Mouse (Mus musculus): ENCODE data around the gene Mlxipl. TPM values are rescaled to one million over a fixed set of nuclear protein-coding genes. Genes with fewer than 3 reads are reported as not detected.

Mlxipl gene
- total RNA-seq, 2 experiments from 2014 or later, result 3.6 to 5.2 TPM

DNA sequence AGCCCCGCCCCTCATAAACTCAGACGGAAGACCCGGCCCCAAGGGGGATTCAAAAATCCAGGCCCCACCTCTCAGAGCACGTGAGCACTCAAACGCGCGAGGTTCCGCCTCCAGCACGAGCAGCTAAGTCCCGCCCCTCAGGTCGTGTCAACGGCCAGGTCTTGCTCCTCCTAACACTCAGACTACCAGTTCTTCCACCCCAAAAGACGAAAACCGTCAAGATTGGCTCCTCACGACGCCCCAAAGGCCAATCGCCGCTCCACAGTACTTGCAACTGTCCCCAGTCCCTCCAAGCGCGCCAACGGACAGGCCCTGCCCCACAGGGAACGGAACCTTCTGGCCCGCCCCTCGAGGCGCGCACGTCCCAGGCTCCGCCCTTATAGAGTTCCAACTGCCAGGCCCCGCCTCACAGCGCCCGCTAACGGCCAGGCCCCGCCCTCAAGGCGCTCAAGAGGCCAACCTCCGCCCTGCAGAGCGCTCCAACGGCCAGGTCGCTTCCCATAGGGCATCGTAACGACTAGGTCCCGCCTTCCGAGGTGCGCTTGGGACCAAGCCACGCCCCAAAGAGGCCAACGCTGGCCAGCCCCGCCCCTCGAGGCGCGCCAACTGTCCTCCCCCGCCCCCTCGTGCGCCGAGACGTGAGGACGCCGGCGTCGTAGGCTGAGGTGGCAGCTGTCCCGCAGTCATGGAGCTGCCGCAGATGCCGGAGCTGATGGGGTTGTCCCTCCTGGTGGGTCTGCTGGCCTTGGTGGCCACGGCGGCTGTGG, 59.5 kb downstream of the Mlxipl start, which contains the start of gene Tbl2:
Gene Tbl2 (plus strand): TSS at position 605 of the 767 bp plus-strand sequence.
- DNase-seq, result peak; percentile 97 to 98

DNA sequence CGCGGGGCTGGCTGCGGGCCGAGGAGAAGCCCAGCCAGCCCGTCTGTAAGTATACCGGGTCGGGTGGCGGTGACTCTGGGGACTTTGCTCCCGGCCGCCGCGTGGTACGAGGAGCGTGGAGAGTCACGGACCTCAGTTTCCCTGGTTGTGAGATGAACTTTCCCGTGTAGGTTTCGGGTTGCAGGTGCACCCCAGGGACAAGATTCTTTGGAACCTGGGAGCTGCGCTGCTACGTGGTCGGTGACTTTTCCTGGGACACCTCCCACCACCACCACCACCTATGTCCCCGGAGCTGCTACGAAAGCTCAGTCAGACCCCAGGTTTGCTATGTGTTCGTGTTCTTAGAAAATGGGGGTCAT, 60.1 kb downstream of the Mlxipl start:
- no peak for DNase-seq

DNA sequence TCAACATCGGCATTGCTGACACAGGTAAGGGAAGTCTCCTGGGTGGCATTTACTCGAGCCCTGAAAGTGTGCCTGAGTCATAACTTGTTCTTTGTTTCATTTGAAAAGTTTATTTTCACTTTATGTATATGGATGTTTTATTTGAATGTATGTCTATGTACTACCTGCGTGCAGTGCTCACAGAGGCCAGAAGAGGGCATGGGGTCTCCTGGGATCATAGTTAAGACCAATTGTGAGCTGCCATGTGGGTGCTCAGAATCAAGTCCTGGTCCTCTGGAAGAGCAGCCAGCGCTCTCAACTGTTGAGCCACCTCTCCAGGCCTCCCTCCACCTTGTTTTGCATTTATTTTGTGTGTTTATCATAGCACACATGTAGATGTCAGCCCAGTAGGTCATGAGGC, 66.8 kb downstream of the Mlxipl start:
- DNase-seq, result no peak

DNA sequence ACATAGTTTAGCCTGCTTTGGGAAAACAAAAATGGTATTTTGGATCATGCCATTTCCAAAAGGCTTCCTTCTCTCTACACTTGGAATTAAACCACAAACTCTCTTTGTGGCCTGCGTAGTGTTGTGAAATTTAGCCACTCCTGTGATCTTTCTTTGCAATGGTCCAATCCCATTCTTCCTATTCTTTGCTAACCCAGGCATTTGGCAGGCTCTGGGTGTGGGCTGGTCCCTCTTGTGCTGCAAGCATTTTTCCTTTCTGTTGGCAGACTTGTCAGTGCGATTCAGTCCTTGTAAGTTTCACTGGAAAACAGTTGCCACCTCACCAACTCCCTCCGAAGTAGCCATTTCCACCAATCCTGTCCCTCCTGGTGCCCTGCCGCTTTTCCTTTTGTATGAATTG, 71.5 kb downstream of the Mlxipl start:
- peak in 1 of 2 experiments; percentile 24 for DNase-seq

DNA sequence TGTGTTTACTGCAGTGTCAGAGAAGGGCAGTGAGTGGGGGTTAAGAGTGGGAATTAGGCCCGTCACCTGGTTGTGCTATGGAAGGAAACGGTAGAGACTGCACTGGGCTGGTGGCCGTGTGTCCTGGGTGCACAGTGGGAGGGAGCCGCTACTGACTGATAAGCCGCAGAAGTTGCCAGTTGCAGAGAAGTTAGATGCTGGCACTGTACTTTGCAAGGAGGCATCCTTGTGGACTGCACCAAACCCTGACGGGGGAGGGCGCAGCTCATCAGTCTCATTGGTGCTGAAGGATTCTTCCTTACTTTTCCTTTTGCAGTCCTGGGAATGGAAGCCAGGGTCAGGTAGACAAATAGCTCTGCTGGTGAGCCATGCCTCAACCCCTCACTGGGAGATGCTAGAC, 72.0 kb downstream of the Mlxipl start:
- no peak for DNase-seq

DNA sequence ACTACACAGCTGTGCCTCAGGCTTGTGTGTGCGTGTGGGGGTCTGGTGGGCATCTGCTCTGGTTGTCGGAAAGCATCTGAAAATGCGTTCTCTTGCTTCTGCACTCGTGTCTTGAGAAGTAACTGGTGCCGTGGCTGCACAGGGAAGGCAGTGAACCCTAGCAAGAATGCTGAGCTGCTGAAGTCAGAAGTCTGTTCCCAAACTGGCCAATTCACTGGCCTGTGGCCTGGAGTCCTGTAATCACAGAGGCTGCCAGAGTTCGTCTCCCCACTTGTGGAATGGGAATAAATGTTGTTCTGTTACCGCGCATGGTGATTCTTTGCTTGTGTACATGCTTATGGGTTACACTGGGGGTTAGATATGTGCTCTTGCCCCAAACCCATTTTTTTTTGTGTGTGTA, 72.7 kb downstream of the Mlxipl start:
- DNase-seq, result no peak

DNA sequence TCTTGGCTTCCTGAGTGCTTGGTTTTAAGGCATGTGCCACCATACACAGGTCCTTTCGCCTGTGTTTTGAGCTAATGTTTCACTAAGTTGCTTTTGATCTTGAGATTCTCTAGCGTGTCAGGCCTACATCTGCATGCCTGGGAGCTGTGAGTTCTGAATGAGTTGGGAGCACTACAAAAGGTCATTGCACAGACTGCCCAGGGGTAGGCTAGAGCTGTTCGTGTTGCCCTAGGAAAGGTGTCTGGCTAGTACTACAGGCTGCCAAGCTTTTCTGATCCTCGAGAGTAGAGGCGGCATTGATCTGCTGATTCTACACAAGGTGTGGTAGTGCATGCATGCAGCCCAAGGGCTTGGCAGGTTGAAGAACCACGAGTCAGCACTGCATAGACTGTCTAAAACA, 73.1 kb downstream of the Mlxipl start:
- DNase-seq, result no peak

DNA sequence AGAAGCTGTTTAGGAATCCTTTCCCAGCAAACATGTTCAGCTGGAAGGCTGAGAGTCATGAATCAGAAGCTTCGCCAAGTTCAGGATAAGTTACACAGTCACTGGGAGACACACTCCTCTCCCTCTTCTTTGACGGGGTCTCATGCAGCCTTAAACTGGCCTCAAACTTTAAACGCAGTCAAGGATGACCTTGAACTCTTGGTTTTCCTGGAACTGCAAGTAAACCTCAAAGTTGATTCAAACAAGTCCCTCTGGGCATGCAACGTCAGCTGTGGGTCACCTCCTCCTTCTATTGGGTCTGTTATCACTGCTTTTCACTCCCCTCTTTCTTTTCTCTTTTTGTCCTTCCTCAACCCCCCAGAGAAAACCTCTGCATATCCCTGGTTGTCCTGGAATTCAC, 77.2 kb downstream of the Mlxipl start:
- no peak for DNase-seq

DNA sequence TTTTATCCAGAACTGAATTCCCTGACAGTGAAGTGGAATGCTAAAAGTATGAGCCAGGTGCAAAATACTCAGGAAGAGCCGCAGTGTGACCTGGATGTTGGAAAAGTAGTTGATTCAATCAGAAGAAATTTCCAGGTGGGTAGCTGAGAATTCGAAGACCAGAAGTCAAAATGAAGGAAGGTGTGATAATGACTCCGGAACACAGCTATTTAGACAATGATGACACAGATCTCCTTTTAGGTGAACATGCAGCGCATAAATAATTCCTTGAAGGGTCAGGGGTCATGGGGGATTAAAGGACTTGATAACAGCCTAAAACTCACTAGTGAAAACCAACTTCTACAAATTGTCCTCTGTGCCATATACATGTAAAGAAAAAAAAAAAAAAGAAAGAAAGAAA, 77.8 kb downstream of the Mlxipl start:
- DNase-seq, result no peak

DNA sequence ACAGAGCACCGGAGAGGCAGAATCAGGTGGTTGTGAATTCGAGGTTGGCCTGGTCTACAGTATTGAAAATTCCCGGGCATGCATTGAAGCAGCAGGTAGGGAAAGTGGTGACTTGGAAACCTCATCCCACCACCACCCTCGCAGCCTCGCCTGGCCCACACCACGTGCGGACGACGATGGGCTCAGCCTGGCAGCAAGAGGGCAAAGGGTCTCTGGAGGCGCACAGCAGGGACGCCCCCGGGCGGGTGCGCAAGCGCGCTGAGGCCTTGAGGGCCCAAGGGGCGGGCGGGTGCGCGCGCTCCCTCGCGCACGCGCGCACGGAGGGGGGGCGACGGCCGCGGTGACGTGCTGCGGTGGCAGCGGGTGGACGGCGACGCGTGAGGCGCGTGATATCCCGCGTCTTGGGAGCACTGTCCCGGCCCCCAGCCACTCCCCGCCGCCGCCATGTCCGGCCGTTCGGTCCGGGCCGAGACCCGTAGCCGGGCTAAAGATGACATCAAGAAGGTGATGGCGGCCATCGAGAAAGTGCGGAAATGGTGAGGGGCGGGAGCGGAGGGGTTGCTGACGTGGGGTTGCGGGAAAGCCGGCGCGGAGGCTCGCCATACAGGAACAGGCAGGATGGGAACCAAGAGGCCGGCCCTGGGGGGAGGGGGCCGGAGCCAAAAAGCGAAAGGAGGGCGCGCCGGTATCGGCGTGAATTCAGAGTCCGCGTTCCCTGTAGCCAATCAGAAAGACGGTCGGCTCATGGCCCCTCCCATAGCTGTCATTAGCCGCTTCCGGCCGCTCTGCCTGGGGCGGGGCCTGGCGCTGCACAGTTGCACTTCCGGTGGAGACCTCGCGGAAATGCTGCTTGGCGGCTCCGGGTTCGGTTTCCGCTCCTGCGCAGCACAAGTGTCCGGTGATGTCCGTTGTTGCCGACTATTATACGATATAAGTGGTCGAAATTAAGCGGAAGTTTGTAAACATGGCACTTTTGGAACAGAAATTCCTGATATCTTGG, 78.7 kb downstream of the Mlxipl start, which contains the start of gene Bcl7b:
Gene Bcl7b (plus strand): TSS at position 221 of the 1,000 bp plus-strand sequence.
- peak; percentile 94 to 97 for DNase-seq

DNA sequence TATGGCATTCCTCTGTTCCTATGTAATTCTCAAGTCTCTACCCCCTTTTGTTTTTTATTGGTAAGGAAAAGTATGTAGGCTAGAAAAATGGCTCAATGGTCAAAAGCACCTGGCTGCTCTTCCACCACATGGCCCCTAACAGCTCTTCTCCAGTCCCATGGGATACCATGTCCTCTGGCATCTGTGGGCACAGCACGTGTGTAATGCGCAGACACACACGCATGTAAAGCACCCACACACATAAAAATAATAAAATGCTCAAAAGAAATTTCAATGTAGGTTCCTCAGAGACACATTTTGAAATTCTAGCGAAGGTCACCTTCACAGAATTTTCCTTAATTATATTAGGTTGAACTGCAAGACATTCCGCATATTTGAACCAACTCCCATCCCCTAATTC, 79.8 kb downstream of the Mlxipl start:
- no peak for DNase-seq

DNA sequence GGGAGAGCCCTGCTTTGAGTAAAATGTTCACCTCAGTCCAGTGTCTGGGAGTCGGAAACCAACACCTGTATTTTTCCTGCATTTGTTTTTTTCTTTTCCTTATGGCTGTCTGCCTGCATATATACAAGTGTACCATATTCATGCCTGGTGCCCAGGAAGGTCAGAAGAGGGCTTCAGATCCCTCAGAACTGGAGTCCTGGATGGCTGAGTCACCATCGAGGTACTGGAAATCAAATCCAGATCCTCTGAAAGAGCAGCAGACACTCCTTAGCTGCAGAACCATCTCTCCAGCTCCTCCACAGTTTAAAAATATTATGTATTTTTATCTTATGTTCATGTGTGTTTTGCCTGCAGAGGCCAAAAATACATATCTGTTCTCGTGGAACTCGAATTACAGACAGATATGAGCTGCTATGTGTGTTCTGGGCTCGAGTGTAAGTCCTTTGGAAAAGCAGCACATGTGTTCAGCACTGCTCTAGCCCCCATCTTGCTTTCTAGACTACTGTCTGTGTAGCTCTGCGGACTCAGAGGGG, 82.1 kb downstream of the Mlxipl start:
- no peak for DNase-seq

DNA sequence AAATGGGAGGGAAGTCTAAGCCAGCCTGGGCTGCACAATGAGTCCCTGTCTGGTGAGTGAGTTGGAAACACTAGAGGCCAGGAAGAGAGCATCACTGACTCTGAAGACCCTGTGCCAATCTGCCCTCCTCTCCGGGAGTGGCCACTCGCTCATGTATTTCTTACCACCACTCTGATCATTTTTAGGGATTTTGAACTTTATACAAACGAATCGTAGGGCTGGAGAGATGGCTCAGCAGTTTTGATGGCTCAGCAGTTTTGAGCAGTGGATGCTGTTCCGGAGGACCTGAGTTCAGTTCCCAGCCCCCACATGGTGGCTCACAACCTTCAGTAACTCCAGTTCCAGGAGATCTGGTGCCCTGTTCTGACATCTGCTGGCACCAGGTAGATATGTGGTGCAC, 83.3 kb downstream of the Mlxipl start:
- no peak for DNase-seq

DNA sequence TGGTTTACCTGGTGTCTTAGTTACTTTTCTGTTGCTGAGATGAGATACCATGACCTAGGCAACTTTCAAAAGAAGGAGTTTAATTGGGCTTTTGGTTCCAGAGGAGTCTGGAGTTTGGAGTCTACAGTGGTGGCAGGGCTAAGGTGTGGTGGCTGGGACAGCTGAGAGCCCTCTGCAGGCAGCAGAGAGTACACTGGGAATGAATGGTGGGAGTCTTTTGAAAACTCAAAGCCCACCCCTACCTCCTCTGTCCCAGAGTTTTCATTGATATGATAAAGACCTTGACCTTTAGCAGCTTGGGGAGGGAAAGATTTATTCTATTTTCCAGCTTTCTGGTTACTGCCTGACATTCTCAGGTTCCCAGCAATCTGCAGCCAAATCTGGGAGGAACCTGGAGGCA, 85.4 kb downstream of the Mlxipl start:
- DNase-seq, result no peak

DNA sequence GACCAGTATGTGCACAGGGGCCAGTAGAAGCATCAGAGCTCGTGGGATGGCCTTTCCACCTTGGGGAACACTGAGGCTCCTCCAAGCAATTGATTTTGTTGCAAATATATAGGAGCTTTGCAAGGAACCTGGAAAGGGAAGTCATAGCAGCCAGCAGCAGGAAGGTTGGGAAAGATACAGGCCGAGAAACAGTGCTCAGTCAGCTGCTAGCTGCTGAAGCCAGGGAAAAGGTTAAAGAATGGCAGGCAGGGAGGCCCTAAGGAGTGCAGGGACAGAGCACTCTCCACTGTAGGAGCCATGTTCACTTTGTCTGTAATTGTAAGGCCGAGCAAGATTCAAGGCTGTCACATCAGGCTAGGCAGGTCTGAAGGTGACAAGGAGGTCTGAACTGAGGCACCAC, 88.8 kb downstream of the Mlxipl start:
- no peak for DNase-seq

DNA sequence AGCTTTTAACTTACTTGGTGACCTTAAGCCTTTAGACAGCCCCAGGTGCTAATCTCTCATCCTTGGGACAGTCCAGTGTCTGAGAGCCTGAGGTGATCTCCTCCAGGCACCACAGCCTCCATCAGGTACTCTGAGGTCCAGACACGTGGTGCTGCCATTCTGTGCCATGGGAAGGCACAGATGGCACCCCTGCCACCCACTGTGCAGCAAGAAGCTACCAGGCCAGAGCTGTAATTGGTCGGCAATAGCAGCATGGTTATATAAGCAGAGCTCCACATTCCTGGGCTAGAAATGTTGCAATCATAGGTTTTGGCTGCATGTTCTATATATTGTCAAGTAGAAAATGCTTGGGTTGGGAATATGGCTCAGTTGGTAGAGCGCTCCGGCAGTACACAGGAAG, 89.3 kb downstream of the Mlxipl start:
- peak; percentile 50 to 65 for DNase-seq

DNA sequence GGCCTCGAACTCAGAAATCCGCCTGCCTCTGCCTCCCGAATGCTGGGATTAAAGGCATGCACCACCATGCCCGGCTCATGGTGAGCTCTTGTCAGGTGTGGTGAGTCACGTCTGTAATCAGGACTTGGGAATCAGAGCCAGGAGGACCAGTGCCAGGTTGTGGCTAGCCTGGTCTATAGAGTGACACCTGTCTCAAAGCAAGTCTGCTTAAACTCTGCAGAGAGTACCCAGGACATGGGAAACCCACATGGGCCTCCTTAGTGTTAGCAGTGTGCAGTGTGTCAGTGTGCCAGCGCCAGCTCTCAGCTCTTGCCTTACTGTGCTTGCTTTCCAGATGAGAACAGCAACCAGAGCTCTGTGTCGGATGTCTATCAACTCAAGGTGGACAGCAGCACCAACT, 89.9 kb downstream of the Mlxipl start:
- no peak for DNase-seq

DNA sequence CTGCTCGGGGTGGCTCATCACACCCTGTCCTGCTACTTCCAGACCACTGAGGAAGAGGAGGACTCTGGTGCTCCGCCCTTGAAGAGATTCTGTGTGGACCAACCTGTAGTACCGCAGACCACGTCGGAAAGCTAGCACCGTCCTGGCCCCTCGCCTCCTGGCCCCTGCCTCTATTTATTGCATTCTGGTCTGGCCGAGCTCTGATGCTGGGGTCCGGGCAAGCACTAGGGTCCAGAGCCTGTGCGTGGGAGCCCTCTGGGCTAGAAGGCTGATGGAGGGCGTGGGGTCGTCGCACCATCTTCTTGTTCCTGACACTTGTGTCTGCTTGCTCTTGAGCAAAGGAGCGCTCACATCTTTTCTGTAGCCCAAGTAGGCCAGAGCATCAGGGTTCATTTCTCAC, 91.1 kb downstream of the Mlxipl start:
- no peak for DNase-seq

DNA sequence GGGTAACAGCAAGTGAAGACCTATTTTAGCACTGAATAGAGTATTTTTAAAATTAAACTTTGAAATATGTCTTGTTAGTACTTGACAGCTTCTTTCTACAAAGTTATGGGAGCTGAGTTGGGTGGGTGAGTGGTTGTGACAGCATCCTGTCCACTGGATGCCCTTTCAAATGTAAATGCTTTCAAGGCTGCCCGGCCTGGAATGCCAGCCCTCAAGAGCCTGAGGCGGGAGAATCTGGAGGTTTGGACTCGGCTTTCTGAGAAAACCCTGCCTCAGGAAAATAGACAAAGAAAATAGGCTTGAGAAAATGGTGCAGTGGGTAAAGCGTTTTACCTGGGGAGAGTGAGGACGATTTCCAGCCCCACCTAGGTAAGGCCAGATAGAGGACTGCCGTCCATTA, 92.1 kb downstream of the Mlxipl start:
- no peak for DNase-seq

DNA sequence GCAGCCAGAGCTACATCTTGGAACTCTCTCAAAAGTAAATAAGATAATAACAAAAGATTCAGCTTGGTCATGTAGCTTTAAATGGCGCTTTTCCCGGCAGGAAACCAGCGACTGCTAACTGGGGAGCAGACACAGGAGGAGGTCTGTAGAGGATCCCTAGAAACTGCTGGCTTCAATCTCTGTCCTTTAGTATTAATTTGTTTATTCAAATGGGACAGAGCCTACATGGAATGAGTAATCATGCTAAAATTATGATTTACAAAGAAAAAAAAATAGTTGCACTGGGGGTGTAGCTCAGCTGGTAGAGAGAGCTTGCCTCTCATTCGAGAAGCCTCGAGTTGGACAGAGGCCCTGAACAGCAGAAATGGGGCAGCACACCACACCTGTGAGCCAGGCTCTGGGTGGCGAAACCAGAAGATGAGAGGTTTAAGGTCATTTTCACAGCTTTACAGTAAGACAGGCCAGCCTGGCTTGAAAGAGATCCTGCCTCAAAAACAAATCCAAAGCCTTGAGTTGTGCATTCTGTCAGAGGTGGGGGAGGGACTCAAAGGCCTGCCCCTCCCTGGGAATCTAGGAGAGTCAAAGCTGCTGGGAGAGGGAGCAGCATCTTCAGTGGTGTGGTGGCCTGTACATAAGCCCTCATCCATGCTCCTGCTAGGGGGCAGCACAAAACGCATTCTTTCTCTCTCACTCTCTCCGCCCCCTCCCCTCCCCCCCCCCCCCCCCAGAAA, 93.6 kb downstream of the Mlxipl start:
- DNase-seq, result peak; percentile 52 to 63

DNA sequence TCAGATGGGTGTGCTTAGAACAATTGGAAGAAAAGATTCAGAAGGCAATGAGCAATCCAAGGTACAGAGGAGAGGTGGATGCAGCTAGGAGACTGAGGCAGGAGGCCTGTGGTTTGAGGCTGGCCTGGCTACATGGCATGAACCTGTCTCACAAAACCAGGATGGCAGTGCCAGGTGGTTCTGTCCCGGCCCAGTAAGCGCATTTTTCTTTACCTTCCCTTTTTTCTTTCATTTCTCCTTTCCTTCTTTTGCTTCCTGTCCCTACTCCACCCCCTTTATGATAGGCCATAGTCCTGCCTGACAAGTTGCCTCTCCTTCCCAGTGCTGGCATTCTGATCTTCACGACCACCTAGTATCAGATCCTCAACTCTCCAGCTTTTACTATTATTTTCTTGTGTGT, 95.3 kb downstream of the Mlxipl start:
- DNase-seq, result no peak

DNA sequence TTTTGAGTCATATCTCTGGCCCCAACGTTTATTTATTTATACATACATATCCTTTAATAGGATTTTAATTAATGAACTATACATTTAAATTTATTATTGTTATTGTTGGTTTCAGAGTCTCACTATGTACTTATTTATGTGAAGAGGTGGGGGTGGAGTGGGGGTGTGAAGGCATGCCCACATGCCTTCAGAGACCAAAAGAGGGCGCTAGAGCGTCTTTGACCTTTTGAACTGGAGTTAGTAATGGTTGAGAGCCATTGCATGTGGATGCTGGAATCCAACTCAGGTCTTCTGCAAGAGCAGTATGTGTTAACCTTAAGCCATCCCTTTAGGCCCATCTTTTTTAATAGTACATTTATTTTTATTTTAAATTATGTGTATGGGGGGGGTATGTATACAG, 95.9 kb downstream of the Mlxipl start:
- no peak for DNase-seq

DNA sequence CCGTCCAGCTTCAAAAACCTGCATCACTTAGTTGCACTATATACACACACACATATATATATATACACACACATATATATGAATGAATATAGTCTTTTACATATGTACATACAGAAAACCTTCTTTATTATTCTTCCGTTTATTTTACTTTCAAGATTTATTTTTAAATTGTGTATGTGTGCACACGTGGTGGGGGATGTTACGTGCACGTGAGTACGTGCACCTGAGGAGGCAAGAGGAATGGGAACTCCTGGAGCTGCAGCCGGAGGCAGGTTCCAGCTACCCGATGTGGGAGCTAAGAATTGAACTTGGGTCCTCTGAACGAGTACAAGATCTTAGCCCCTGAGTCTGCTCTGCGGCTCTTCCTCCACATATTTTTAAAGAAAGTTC, 96.5 kb downstream of the Mlxipl start:
- DNase-seq, result no peak

All from layer of hippocampus, postnatal 36 days (tissue).